Mouse (Mus musculus) kidney, postnatal 0 days (tissue): ENCODE measurements around the gene Sv2b. TPM values are rescaled to one million over a fixed set of nuclear protein-coding genes. Genes with fewer than 3 reads are reported as not detected.

Experiments
- ATAC-seq: fragments of 200-750 bp; cut with Nextera tagmentation; replicated peaks from 2 replicates; pipeline ENCODE4 v1.8.0; 2017; ENCODE audit warnings: low read depth, moderate number of reproducible peaks, moderate TSS enrichment, moderate library complexity; ENCODE audit not compliant: low FRiP score
- DNase-seq: peaks from one replicate; pipeline ENCODE4 v3.0.0-alpha.2; 2016; ENCODE audit warnings: low spot score
- H3K27ac ChIP-seq: fragments of 300-500 bp; sonication (generic); 2 replicates; pipeline ENCODE4 v1.5.1; 2014; ENCODE audit warnings: mild to moderate bottlenecking
- H3K27me3 ChIP-seq: fragments of 300-500 bp; sonication (generic); 2 replicates; pipeline ENCODE4 v1.6.1; 2014; ENCODE audit warnings: low read length, mixed read lengths; ENCODE audit not compliant: insufficient read depth
- H3K36me3 ChIP-seq: fragments of 300-500 bp; sonication (generic); 2 replicates; pipeline ENCODE4 v1.6.1; 2014; ENCODE audit warnings: low read length, mixed read lengths; ENCODE audit not compliant: insufficient read depth
- H3K4me1 ChIP-seq: fragments of 300-500 bp; sonication (generic); replicated peaks from 2 replicates; pipeline ENCODE4 v1.6.1; 2014; ENCODE audit warnings: antibody characterized with exemption, low read length, mixed read lengths; ENCODE audit not compliant: insufficient read depth
- H3K4me2 ChIP-seq: fragments of 300-500 bp; sonication (generic); 2 replicates; pipeline ENCODE4 v1.6.1; 2014; ENCODE audit warnings: mild to moderate bottlenecking, low read length, moderate library complexity, mixed read lengths
- H3K4me3 ChIP-seq: fragments of 300-500 bp; sonication (generic); replicated peaks from 2 replicates; pipeline ENCODE4 v1.5.1; 2014; ENCODE audit warnings: low read depth, low read length
- H3K9ac ChIP-seq: fragments of 300-500 bp; sonication (generic); 2 replicates; pipeline ENCODE4 v1.6.1; 2014; ENCODE audit warnings: low read depth, low read length
- H3K9me3 ChIP-seq: fragments of 300-500 bp; sonication (generic); replicated peaks from 2 replicates; pipeline ENCODE4 v1.6.1; 2016; ENCODE audit warnings: low read length, inconsistent platforms, mixed read lengths
- CTCF ChIP-seq: IDR thresholded peaks from 2 replicates; pipeline ENCODE4 v1.5.1; 2016; ENCODE audit warnings: antibody characterized with exemption, low read depth, mild to moderate bottlenecking, moderate library complexity
- WGBS: fragments of 180-500 bp; shearing (Covaris S2); extraction: QIAGEN DNeasy Blood & Tissue Kit; methylation state at CpG from one replicate; pipeline ENCODE4 v1.1.7; 2014; 5-methylcytosine and 5-hydroxymethylcytosine counted together
- polyA plus RNA-seq: library from polyadenylated mRNA; unstranded; fragments of >200 nt; fragmentation: Nextera tagmentation; extraction: Ambion mirVana; gene quantifications from 2 replicates; pipeline ENCODE4 v1.2.1, GENCODE M21; 2015

Gene Sv2b
- polyA plus RNA-seq, result 0.59 and 0.68 TPM in 2 replicates

GRCm38 (mm10) chr7:75308457-75309312, at the start of gene Sv2b:
Gene Sv2b (minus strand): TSS chr7:75309262.
- peak within 1 kb of the TSS; percentile 10; the same call in 1 of the 2 replicates for H3K9ac ChIP-seq
- WGBS, result 1% methylated on average over 46 of the region's 46 CpGs
- peak; percentile 33 for DNase-seq
- no peaks in the 10 kb centered on the region for H3K9me3 ChIP-seq
- H3K4me1 ChIP-seq, result peaks cover 7% of the 10 kb centered on the region; the same call in 1 of the 2 replicates
- 0 out of 2 replicates have a peak, but pooled peaks have one; percentile 43 for ATAC-seq
- H3K36me3 ChIP-seq, result no peaks in the 10 kb centered on the region
- peak within 1 kb of the TSS; percentile 33 for H3K4me3 ChIP-seq
- peak within 1 kb of the TSS; percentile 84 for H3K4me2 ChIP-seq
- TF ChIP-seq CTCF, result no peak
- peaks cover 5% of the 10 kb centered on the region; the same call in 1 of the 2 replicates for H3K27me3 ChIP-seq
- H3K27ac ChIP-seq, result no peak within 1 kb of the TSS

- DNase-seq (no peak), ATAC-seq (no peak)
- H3K9me3 ChIP-seq, result no peaks in the 10 kb centered on the region
Observed at GRCm38 (mm10) chr7:75358284-75358851, 49.3 kb upstream of the Sv2b start.

GRCm38 (mm10) chr7:75355521-75355920, 46.5 kb upstream of the Sv2b start:
- Histone ChIP-seq H3K4me2 (no peak overlapping the region), H3K27me3 (no peaks in the 10 kb centered on the region), H3K4me3 (no peak overlapping the region), H3K9ac (no peak overlapping the region), H3K36me3 (no peaks in the 10 kb centered on the region), H3K4me1 (no peaks in the 10 kb centered on the region), H3K27ac (no peak overlapping the region), H3K9me3 (no peaks in the 10 kb centered on the region)
- ATAC-seq (no peak), DNase-seq (no peak)
- TF ChIP-seq CTCF, result no peak
- 70% methylated on average over 2 of the region's 2 CpGs for WGBS

More at GRCm38 (mm10) chr7:75358284-75358851, 49.3 kb upstream of the Sv2b start:
- no peaks in the 10 kb centered on the region for H3K27me3 ChIP-seq
- H3K4me2 ChIP-seq, result no peak overlapping the region
- H3K36me3 ChIP-seq, result no peaks in the 10 kb centered on the region
- TF ChIP-seq CTCF, result no peak
- no peak overlapping the region for H3K4me3 ChIP-seq
- H3K27ac ChIP-seq, result no peak overlapping the region
- H3K9ac ChIP-seq, result no peak overlapping the region
- no peaks in the 10 kb centered on the region for H3K4me1 ChIP-seq
- 34% methylated on average over 4 of the region's 4 CpGs for WGBS

- no peak overlapping the region for H3K4me2 ChIP-seq
- 39% methylated on average over 1 of the region's 1 CpGs for WGBS
- no peak overlapping the region for H3K4me3 ChIP-seq
- TF ChIP-seq CTCF, result no peak
- no peaks in the 10 kb centered on the region for H3K27me3 ChIP-seq
- no peak for ATAC-seq
- DNase-seq, result no peak
- no peak overlapping the region for H3K27ac ChIP-seq
- no peaks in the 10 kb centered on the region for H3K4me1 ChIP-seq
- no peaks in the 10 kb centered on the region for H3K36me3 ChIP-seq
- no peak overlapping the region for H3K9ac ChIP-seq
- H3K9me3 ChIP-seq, result no peaks in the 10 kb centered on the region
Observed at GRCm38 (mm10) chr7:75352777-75353374, 43.8 kb upstream of the Sv2b start.

GRCm38 (mm10) chr7:75350172-75350571, 41.1 kb upstream of the Sv2b start:
- no peak for TF ChIP-seq CTCF
- no peak overlapping the region for H3K9ac ChIP-seq
- WGBS, result 70% methylated on average over 2 of the region's 2 CpGs

GRCm38 (mm10) chr7:75332311-75332710, 23.2 kb upstream of the Sv2b start:
- H3K4me2 ChIP-seq, result no peak overlapping the region
- WGBS, result 50% methylated on average over 3 of the region's 3 CpGs
- H3K27me3 ChIP-seq, result no peaks in the 10 kb centered on the region
- H3K36me3 ChIP-seq, result no peaks in the 10 kb centered on the region
- H3K9me3 ChIP-seq, result no peaks in the 10 kb centered on the region
- H3K9ac ChIP-seq, result no peak overlapping the region
- no peak for ATAC-seq
- no peak for TF ChIP-seq CTCF
- H3K4me1 ChIP-seq, result no peaks in the 10 kb centered on the region
- no peak overlapping the region for H3K4me3 ChIP-seq
- no peak overlapping the region for H3K27ac ChIP-seq
- DNase-seq, result no peak

More at GRCm38 (mm10) chr7:75350172-75350571, 41.1 kb upstream of the Sv2b start:
- Histone ChIP-seq H3K4me3 (no peak overlapping the region), H3K9me3 (no peaks in the 10 kb centered on the region), H3K4me2 (no peak overlapping the region), H3K4me1 (no peaks in the 10 kb centered on the region), H3K27me3 (no peaks in the 10 kb centered on the region), H3K36me3 (no peaks in the 10 kb centered on the region), H3K27ac (no peak overlapping the region)
- DNase-seq (no peak), ATAC-seq (no peak)
